Mouse (Mus musculus) CH12.LX (cell line): ENCODE results near the gene Entr1. TPM values are rescaled to one million over a fixed set of nuclear protein-coding genes. Genes with fewer than 3 reads are reported as not detected.

ENCODE experiments used
- DNase-seq: peaks from one replicate; pipeline ENCODE4 v3.0.0-alpha.2; 2013; ENCODE audit errors: extremely low read depth
- H3K27ac ChIP-seq: 2 replicates; pipeline ENCODE4 v1.5.1; 2012; ENCODE audit warnings: low read depth, mild to moderate bottlenecking, control low read depth, moderate library complexity; ENCODE audit not compliant: insufficient read depth
- H3K27me3 ChIP-seq: replicated peaks from 2 replicates; pipeline ENCODE3; 2012; ENCODE audit warnings: inconsistent platforms
- H3K36me3 ChIP-seq, 2 experiments: replicated peaks in 1 of 2; 2 replicates each; pipeline versions ENCODE3 to v1.6.1; 2012; ENCODE audit warnings: inconsistent platforms in 1 of 2, low read length in 1 of 2, mild to moderate bottlenecking in 1 of 2, mixed read lengths in 1 of 2, moderate library complexity in 1 of 2; ENCODE audit not compliant: control insufficient read depth in 1 of 2, insufficient read depth in 1 of 2
- H3K4me1 ChIP-seq, 2 experiments: 2 replicates each; pipeline ENCODE4 v1.6.1; 2012; ENCODE audit warnings: inconsistent platforms in 1 of 2, moderate library complexity in 1 of 2; ENCODE audit not compliant: insufficient read depth in 2 of 2, control insufficient read depth in 1 of 2
- H3K4me2 ChIP-seq: 2 replicates; pipeline ENCODE4 v1.6.1; 2012; ENCODE audit warnings: low read depth, mild to moderate bottlenecking, control low read depth; ENCODE audit not compliant: poor library complexity, insufficient read depth, severe bottlenecking
- H3K4me3 ChIP-seq, 3 experiments: fragments of 150-350 bp in 1 of 3; sonication (generic) in 1 of 3; replicated peaks in 1 of 3; 2 replicates each; pipeline versions ENCODE3 to v1.5.1; 2011 to 2012; ENCODE audit warnings: low read depth in 2 of 3, low read length in 2 of 3, mild to moderate bottlenecking in 2 of 3, moderate library complexity in 2 of 3, control low read depth in 1 of 3, improper control_type of control experiment in 1 of 3, inconsistent platforms in 1 of 3, mixed read lengths in 1 of 3; ENCODE audit not compliant: poor library complexity in 1 of 3
- H3K79me2 ChIP-seq: replicated peaks from 2 replicates; pipeline ENCODE4 v1.6.1; 2012; ENCODE audit warnings: mild to moderate bottlenecking, moderate library complexity; ENCODE audit not compliant: control insufficient read depth, poor library complexity, insufficient read depth, severe bottlenecking; ENCODE audit errors: extremely low read depth
- H3K9ac ChIP-seq: 2 replicates; pipeline ENCODE4 v1.6.1; 2012; ENCODE audit warnings: low read depth, mild to moderate bottlenecking, control low read depth, moderate library complexity; ENCODE audit not compliant: insufficient read depth
- H3K9me3 ChIP-seq: replicated peaks from 2 replicates; pipeline ENCODE3; 2012; ENCODE audit warnings: low read length, inconsistent platforms, mixed read lengths
- BHLHE40 ChIP-seq: IDR thresholded peaks from 2 replicates; pipeline ENCODE4 v1.6.1; 2011; ENCODE audit warnings: mild to moderate bottlenecking, low read depth, low read length, improper control_type of control experiment
- CHD2 ChIP-seq: IDR thresholded peaks from 2 replicates; pipeline ENCODE4 v1.6.1; 2011; ENCODE audit warnings: low read length, improper control_type of control experiment
- E2F4 ChIP-seq: IDR thresholded peaks from 2 replicates; pipeline ENCODE4 v1.6.1; 2011; ENCODE audit warnings: low read depth, low read length, improper control_type of control experiment; ENCODE audit not compliant: insufficient replicate concordance
- ETS1 ChIP-seq: conservative IDR thresholded peaks from 2 replicates; pipeline ENCODE4 v1.6.1; 2012; ENCODE audit warnings: low read depth, mild to moderate bottlenecking, inconsistent platforms, low read length, improper control_type of control experiment, moderate library complexity
- GABPA ChIP-seq: IDR thresholded peaks from 2 replicates; pipeline ENCODE4 v1.6.1; 2012; ENCODE audit warnings: low read depth, low read length, improper control_type of control experiment, inconsistent platforms; ENCODE audit not compliant: insufficient replicate concordance
- HCFC1 ChIP-seq: IDR thresholded peaks from 2 replicates; pipeline ENCODE4 v1.6.1; 2012; ENCODE audit warnings: low read depth, mild to moderate bottlenecking, inconsistent platforms, low read length, improper control_type of control experiment
- KAT2A ChIP-seq: IDR thresholded peaks from 2 replicates; pipeline ENCODE4 v1.6.1; 2012; ENCODE audit warnings: low read length, improper control_type of control experiment, inconsistent platforms; ENCODE audit not compliant: insufficient replicate concordance
- MAZ ChIP-seq: IDR thresholded peaks from 2 replicates; pipeline ENCODE4 v1.6.1; 2012; ENCODE audit warnings: low read depth, mild to moderate bottlenecking, inconsistent platforms, low read length, improper control_type of control experiment, moderate library complexity
- MEF2A ChIP-seq: IDR thresholded peaks from 2 replicates; pipeline ENCODE4 v1.6.1; 2014; ENCODE audit warnings: low read depth, mild to moderate bottlenecking, inconsistent platforms, low read length, improper control_type of control experiment, borderline replicate concordance
- MXI1 ChIP-seq: IDR thresholded peaks from 2 replicates; pipeline ENCODE4 v1.6.1; 2011; ENCODE audit warnings: mild to moderate bottlenecking, low read depth, low read length, improper control_type of control experiment
- MYC ChIP-seq: IDR thresholded peaks from 2 replicates; pipeline ENCODE4 v1.6.1; 2011; ENCODE audit warnings: low read depth, mild to moderate bottlenecking, improper control_type of control experiment, low read length
- NRF1 ChIP-seq: IDR thresholded peaks from 2 replicates; pipeline ENCODE4 v1.6.1; 2014; ENCODE audit warnings: low read depth, mild to moderate bottlenecking, inconsistent platforms, low read length, improper control_type of control experiment, moderate library complexity
- PAX5 ChIP-seq: IDR thresholded peaks from 2 replicates; pipeline ENCODE4 v1.6.1; 2012; ENCODE audit warnings: low read length, inconsistent platforms, mixed read lengths
- POLR2A ChIP-seq: IDR thresholded peaks from 2 replicates; pipeline ENCODE4 v1.6.1; 2011; ENCODE audit warnings: low read depth, mild to moderate bottlenecking, improper control_type of control experiment, low read length
- RAD21 ChIP-seq: IDR thresholded peaks from 2 replicates; pipeline ENCODE4 v1.6.1; 2011; ENCODE audit warnings: low read depth, mild to moderate bottlenecking, low read length, improper control_type of control experiment, moderate library complexity
- RCOR1 ChIP-seq: conservative IDR thresholded peaks from 2 replicates; pipeline ENCODE4 v1.6.1; 2012; ENCODE audit warnings: low read depth, mild to moderate bottlenecking, inconsistent platforms, low read length, improper control_type of control experiment
- SMC3 ChIP-seq: IDR thresholded peaks from 2 replicates; pipeline ENCODE4 v1.6.1; 2011; ENCODE audit warnings: low read depth, low read length, improper control_type of control experiment
- UBTF ChIP-seq: IDR thresholded peaks from 2 replicates; pipeline ENCODE4 v1.6.1; 2012; ENCODE audit warnings: low read depth, mild to moderate bottlenecking, inconsistent platforms, low read length, improper control_type of control experiment, moderate library complexity
- USF2 ChIP-seq: conservative IDR thresholded peaks from 2 replicates; pipeline ENCODE4 v1.6.1; 2011; ENCODE audit warnings: low read depth, low read length, improper control_type of control experiment
- ZKSCAN1 ChIP-seq: IDR thresholded peaks from 2 replicates; pipeline ENCODE4 v1.6.1; 2012; ENCODE audit warnings: low read depth, inconsistent platforms, low read length, improper control_type of control experiment, borderline replicate concordance
- ZNF384 ChIP-seq: IDR thresholded peaks from 2 replicates; pipeline ENCODE4 v1.6.1; 2012; ENCODE audit warnings: low read depth, low read length, improper control_type of control experiment, inconsistent platforms
- dilution Hi-C: fragments of 300-500 bp; cut with MboI; formaldehyde crosslinking; loops from 2 replicates; pipeline ENCODE4 v1.14.3; 2020; ENCODE audit warnings: low sequenced_read_pairs; ENCODE audit not compliant: extremely low pct_unique_long_range_greater_than_20kb, extremely low pct_ligation_motif_present
- in situ Hi-C: fragments of 300-500 bp; cut with MboI; formaldehyde crosslinking; loops from 3 replicates; pipeline ENCODE4 v1.14.3; 2019; ENCODE audit warnings: low sequenced_read_pairs, low pct_ligation_motif_present, low pct_unique_long_range_greater_than_20kb, mixed read lengths
- polyA plus RNA-seq: library from polyadenylated mRNA; unstranded; fragments of >175 nt; gene quantifications from 2 replicates; pipeline ENCODE4 v1.2.1, GENCODE M21; 2012; ENCODE audit warnings: low read depth; ENCODE audit not compliant: insufficient read length
- total RNA-seq, 2 experiments: library from RNA; depleted of rRNA; stranded (reverse); fragments of 300-350 nt in 1 of 2; fragments of >200 nt in 1 of 2; gene quantifications; 2 replicates each; pipeline ENCODE4 v1.2.3; 2012 to 2014

The Entr1 gene
- total and polyA plus RNA-seq, 3 experiments: 41.9 to 62.3 (median 57.3) TPM

GRCm38 (mm10) chr2:26360772-26361171 lies 28.3 kb downstream of the Entr1 start, which contains the start of gene Card9:
Gene Card9, minus strand, starts transcription at chr2:26360918.
- Histone ChIP-seq H3K9me3 (no peaks in the 10 kb centered on the region), H3K27me3 (no peaks in the 10 kb centered on the region), H3K4me3 (no peak within 1 kb of the TSS), H3K4me2 (no peak within 1 kb of the TSS), H3K9ac (no peak within 1 kb of the TSS), H3K36me3 (peaks cover 33 to 72% of the 10 kb centered on the region in 2 experiments), H3K27ac (no peak within 1 kb of the TSS), H3K4me1 (no peaks in the 10 kb centered on the region), H3K79me2 (no peaks in the 10 kb centered on the region)
- TF ChIP-seq USF2 (no peak), E2F4 (no peak), HCFC1 (no peak), ZKSCAN1 (no peak), BHLHE40 (no peak), MAZ (no peak), SMC3 (no peak), MYC (no peak)
- dilution Hi-C loops (no loop called here), in situ Hi-C loops (no loop called here)
- DNase-seq: no peak

- Histone ChIP-seq H3K27me3 (no peaks in the 10 kb centered on the region), H3K4me1 (no peaks in the 10 kb centered on the region), H3K4me3 (no peak overlapping the region), H3K9ac (no peak overlapping the region), H3K9me3 (no peaks in the 10 kb centered on the region), H3K79me2 (no peaks in the 10 kb centered on the region), H3K4me2 (no peak overlapping the region), H3K36me3 (peaks cover 25 to 69% of the 10 kb centered on the region in 2 experiments), H3K27ac (no peak overlapping the region)
- DNase-seq: no peak
- TF ChIP-seq NRF1 (no peak), ETS1 (no peak)
- dilution Hi-C loops: no loop called here
- in situ Hi-C loops: no loop called here
These were observed 29.1 kb downstream of the Entr1 start for GRCm38 (mm10) chr2:26359983-26360382.

GRCm38 (mm10) chr2:26358667-26359320 lies 30.3 kb downstream of the Entr1 start:
- Histone ChIP-seq H3K36me3 (peaks cover 13 to 69% of the 10 kb centered on the region in 2 experiments), H3K9me3 (no peaks in the 10 kb centered on the region), H3K4me3 (no peak overlapping the region), H3K27ac (no peak overlapping the region), H3K27me3 (no peaks in the 10 kb centered on the region), H3K4me1 (no peaks in the 10 kb centered on the region), H3K4me2 (no peak overlapping the region), H3K79me2 (no peaks in the 10 kb centered on the region), H3K9ac (no peak overlapping the region)
- DNase-seq: no peak
- dilution Hi-C loops: no loop called here
- in situ Hi-C loops: no loop called here
- TF ChIP-seq KAT2A: no peak
- TF ChIP-seq MYC: no peak
- no peak for TF ChIP-seq SMC3
- TF ChIP-seq MAZ: no peak
- TF ChIP-seq UBTF: no peak
- no peak for TF ChIP-seq ZNF384
- TF ChIP-seq USF2: no peak
- TF ChIP-seq POLR2A: no peak
- no peak for TF ChIP-seq RCOR1
- no peak for TF ChIP-seq CHD2
- no peak for TF ChIP-seq ETS1
- no peak for TF ChIP-seq GABPA
- no peak for TF ChIP-seq PAX5
- TF ChIP-seq MEF2A: no peak
- TF ChIP-seq RAD21: no peak
- no peak for TF ChIP-seq E2F4
- no peak for TF ChIP-seq MXI1
